Mouse (Mus musculus): ENCODE measurements around the gene Klk1. TPM values are rescaled to one million over a fixed set of nuclear protein-coding genes. Genes with fewer than 3 reads are reported as not detected.
"Not testable (repeated sequence)": the region's sequence is repeated elsewhere in the genome, so short reads cannot be mapped to it uniquely, and the experiment has no call there.

Klk1 gene
- polyA plus RNA-seq, 1 experiment from 2014 or later, result not detected

- not testable (repeated sequence) for H3K9ac ChIP-seq (ENCODE audit: low read length); H3K27me3 ChIP-seq (replicated peaks; ENCODE audit: control insufficient read depth, insufficient read depth, low read length); H3K36me3 ChIP-seq (ENCODE audit: control insufficient read depth, insufficient read depth, low read length); ATAC-seq; H3K4me3 ChIP-seq (ENCODE audit: low read depth, low read length); DNase-seq (ENCODE audit: low spot score); H3K4me1 ChIP-seq (ENCODE audit: control insufficient read depth, insufficient read depth, low read length); H3K9me3 ChIP-seq (replicated peaks; ENCODE audit: control insufficient read depth, low read length); H3K4me2 ChIP-seq (ENCODE audit: low read length); H3K27ac ChIP-seq (ENCODE audit: low read depth, low read length)
- WGBS, result 73% methylated on average over 8 of the region's 10 CpGs
Observed at GRCm38 (mm10) chr7:44221601-44222000, 3.6 kb upstream of the Klk1 start.

- H3K27ac ChIP-seq (ENCODE audit: low read depth, low read length); H3K36me3 ChIP-seq (ENCODE audit: control insufficient read depth, insufficient read depth, low read length); H3K27me3 ChIP-seq (replicated peaks; ENCODE audit: control insufficient read depth, insufficient read depth, low read length); H3K4me2 ChIP-seq (ENCODE audit: low read length); H3K9ac ChIP-seq (ENCODE audit: low read length); H3K4me3 ChIP-seq (ENCODE audit: low read depth, low read length); H3K4me1 ChIP-seq (ENCODE audit: control insufficient read depth, insufficient read depth, low read length); ATAC-seq; DNase-seq (ENCODE audit: low spot score); H3K9me3 ChIP-seq (replicated peaks; ENCODE audit: control insufficient read depth, low read length): not testable (repeated sequence)
- WGBS, result 86% methylated on average over 6 of the region's 6 CpGs
Observed at GRCm38 (mm10) chr7:44222335-44222734, 2.8 kb upstream of the Klk1 start.

DNA sequence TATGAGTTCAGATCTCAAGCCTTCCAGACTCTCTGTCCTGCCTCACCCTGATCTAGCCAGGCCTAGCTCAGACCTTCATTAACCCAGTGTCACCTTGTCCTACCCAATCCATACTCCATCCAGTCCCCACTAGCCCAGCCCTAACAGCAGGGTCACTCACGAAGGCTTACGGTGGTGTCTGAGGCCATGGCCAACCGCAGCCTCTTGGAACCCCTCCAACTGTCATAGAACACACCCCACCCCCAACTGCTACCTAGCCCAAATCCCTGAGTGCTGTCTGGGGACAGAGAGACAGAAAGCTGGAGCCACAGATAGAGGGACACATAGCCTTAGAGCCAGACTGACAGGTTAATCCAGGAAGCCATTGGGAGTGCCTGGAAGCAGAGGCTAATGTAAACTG, 10.7 kb downstream of the Klk1 start, which contains the start of gene Gm36864:
Gene Gm36864, plus strand, starts transcription at position 269 of the 400 bp plus-strand sequence.
- H3K36me3 ChIP-seq (ENCODE audit: control insufficient read depth, insufficient read depth, low read length), result no peaks in the 10 kb centered on the region
- no peaks in the 10 kb centered on the region for H3K27me3 ChIP-seq (replicated peaks; ENCODE audit: control insufficient read depth, insufficient read depth, low read length)
- no peak within 1 kb of the TSS for H3K27ac ChIP-seq (ENCODE audit: low read depth, low read length)
- DNase-seq (ENCODE audit: low spot score), result no peak
- no peak for ATAC-seq
- no peak within 1 kb of the TSS for H3K4me3 ChIP-seq (ENCODE audit: low read depth, low read length)
- H3K9me3 ChIP-seq (replicated peaks; ENCODE audit: control insufficient read depth, low read length), result no peaks in the 10 kb centered on the region
- no peak within 1 kb of the TSS for H3K9ac ChIP-seq (ENCODE audit: low read length)
- no peaks in the 10 kb centered on the region for H3K4me1 ChIP-seq (ENCODE audit: control insufficient read depth, insufficient read depth, low read length)
- 77% methylated on average over 3 of the region's 3 CpGs for WGBS
- no peak within 1 kb of the TSS for H3K4me2 ChIP-seq (ENCODE audit: low read length)

GRCm38 (mm10) chr7:44239913-44240312, 14.8 kb downstream of the Klk1 start:
- ATAC-seq (no peak), DNase-seq (ENCODE audit: low spot score) (no peak)
- no peak overlapping the region for H3K4me2 ChIP-seq (ENCODE audit: low read length)
- H3K27ac ChIP-seq (ENCODE audit: low read depth, low read length), result no peak overlapping the region
- 51% methylated on average over 2 of the region's 2 CpGs for WGBS
- no peak overlapping the region for H3K9ac ChIP-seq (ENCODE audit: low read length)
- no peak overlapping the region for H3K4me3 ChIP-seq (ENCODE audit: low read depth, low read length)
- H3K9me3 ChIP-seq (replicated peaks; ENCODE audit: control insufficient read depth, low read length), result no peaks in the 10 kb centered on the region
- no peaks in the 10 kb centered on the region for H3K4me1 ChIP-seq (ENCODE audit: control insufficient read depth, insufficient read depth, low read length)
- H3K36me3 ChIP-seq (ENCODE audit: control insufficient read depth, insufficient read depth, low read length), result no peaks in the 10 kb centered on the region
- no peaks in the 10 kb centered on the region for H3K27me3 ChIP-seq (replicated peaks; ENCODE audit: control insufficient read depth, insufficient read depth, low read length)

DNA sequence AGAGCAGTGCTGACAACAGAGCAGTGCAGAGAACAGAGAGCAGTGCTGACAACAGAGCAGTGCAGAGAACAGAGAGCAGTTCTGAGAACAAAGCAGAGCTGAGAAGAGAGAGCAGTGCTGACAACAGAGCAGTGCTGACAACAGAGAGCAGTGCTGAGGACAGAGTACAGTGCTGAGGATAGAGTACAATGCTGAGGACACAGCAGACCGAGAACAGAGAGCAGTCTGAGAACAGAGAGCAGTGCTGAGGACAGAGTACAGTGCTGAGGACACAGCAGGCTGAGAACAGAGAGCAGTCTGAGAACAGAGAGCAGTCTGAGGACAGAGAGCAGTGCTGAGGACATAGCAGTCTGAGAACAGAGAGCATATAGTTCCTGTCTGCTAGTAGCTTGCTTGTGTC, 15.6 kb downstream of the Klk1 start:
- Histone ChIP-seq H3K9me3 (replicated peaks; ENCODE audit: control insufficient read depth, low read length) (no peaks in the 10 kb centered on the region), H3K4me2 (ENCODE audit: low read length) (no peak overlapping the region), H3K9ac (ENCODE audit: low read length) (no peak overlapping the region), H3K36me3 (ENCODE audit: control insufficient read depth, insufficient read depth, low read length) (no peaks in the 10 kb centered on the region), H3K4me3 (ENCODE audit: low read depth, low read length) (no peak overlapping the region), H3K27ac (ENCODE audit: low read depth, low read length) (no peak overlapping the region), H3K4me1 (ENCODE audit: control insufficient read depth, insufficient read depth, low read length) (peaks cover 4% of the 10 kb centered on the region), H3K27me3 (replicated peaks; ENCODE audit: control insufficient read depth, insufficient read depth, low read length) (no peaks in the 10 kb centered on the region)
- ATAC-seq (no peak), DNase-seq (ENCODE audit: low spot score) (no peak)
- WGBS, result 58% methylated on average over 1 of the region's 1 CpGs

- H3K36me3 ChIP-seq (ENCODE audit: control insufficient read depth, insufficient read depth, low read length), result no peaks in the 10 kb centered on the region
- no peak overlapping the region for H3K4me2 ChIP-seq (ENCODE audit: low read length)
- no peak overlapping the region for H3K9ac ChIP-seq (ENCODE audit: low read length)
- no peak overlapping the region for H3K4me3 ChIP-seq (ENCODE audit: low read depth, low read length)
- no peaks in the 10 kb centered on the region for H3K27me3 ChIP-seq (replicated peaks; ENCODE audit: control insufficient read depth, insufficient read depth, low read length)
- DNase-seq (ENCODE audit: low spot score) (no peak), ATAC-seq (no peak)
- H3K27ac ChIP-seq (ENCODE audit: low read depth, low read length), result no peak overlapping the region
- peaks cover 4% of the 10 kb centered on the region for H3K4me1 ChIP-seq (ENCODE audit: control insufficient read depth, insufficient read depth, low read length)
- 69% methylated on average over 2 of the region's 2 CpGs for WGBS
- H3K9me3 ChIP-seq (replicated peaks; ENCODE audit: control insufficient read depth, low read length), result no peaks in the 10 kb centered on the region
Observed at GRCm38 (mm10) chr7:44241163-44241562, 16.0 kb downstream of the Klk1 start.

GRCm38 (mm10) chr7:44244080-44244479, 18.9 kb downstream of the Klk1 start:
- Histone ChIP-seq H3K4me2 (ENCODE audit: low read length) (no peak overlapping the region), H3K4me1 (ENCODE audit: control insufficient read depth, insufficient read depth, low read length) (peaks cover 10% of the 10 kb centered on the region), H3K27me3 (replicated peaks; ENCODE audit: control insufficient read depth, insufficient read depth, low read length) (no peaks in the 10 kb centered on the region), H3K4me3 (ENCODE audit: low read depth, low read length) (no peak overlapping the region), H3K9ac (ENCODE audit: low read length) (no peak overlapping the region), H3K9me3 (replicated peaks; ENCODE audit: control insufficient read depth, low read length) (no peaks in the 10 kb centered on the region), H3K27ac (ENCODE audit: low read depth, low read length) (no peak overlapping the region), H3K36me3 (ENCODE audit: control insufficient read depth, insufficient read depth, low read length) (peaks cover 14% of the 10 kb centered on the region)
- ATAC-seq (no peak), DNase-seq (ENCODE audit: low spot score) (no peak)
- 44% methylated on average over 1 of the region's 1 CpGs for WGBS

DNA sequence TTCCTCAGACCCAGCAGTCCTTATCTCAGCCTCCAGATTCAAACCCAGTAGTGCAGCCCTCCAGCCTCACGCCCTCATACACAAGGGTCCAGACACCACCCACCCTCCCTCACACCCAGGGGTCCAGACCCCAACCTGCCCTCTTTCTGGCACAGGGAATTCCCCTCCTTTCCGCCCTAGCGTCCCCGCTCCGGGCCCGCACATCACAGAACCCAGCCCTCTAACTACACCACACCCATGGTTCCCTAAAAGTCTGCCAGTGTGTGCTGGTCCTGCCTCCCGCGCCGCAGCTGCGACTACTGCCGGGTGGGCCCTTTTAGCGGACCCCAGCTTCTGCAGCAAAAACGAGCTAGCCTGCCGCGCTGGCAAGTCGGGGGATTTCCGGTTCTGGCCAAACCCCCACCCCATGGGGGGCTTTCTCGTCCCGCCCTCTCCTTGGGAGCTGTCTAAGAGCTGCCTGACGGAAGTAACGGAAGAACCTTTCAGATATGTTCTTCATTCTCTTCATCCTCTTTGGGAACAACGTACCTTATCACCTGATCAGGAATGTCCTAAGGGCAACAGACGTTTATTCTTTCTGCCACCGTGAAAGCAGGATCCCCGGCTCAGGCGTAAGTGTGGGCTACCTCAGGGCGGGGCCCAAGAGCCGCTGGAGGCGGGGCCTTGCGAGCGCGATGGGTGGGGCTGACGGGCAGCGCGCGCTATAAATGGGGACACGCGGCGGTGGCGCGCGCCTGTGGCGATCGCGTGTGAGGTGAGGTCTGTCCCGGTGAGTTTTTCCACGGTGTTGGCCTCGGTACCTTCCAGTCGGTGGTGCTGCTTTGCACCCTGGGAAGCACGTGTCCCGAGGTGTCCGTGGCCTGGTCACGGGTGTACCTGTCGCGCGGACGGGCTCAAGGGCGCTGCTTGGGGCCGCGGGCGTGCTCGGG, 21.2 kb downstream of the Klk1 start, which contains the start of the genes 1700028J19Rik and 2410002F23Rik:
Gene 1700028J19Rik, minus strand, starts transcription at position 641 of the 929 bp plus-strand sequence.
Gene 2410002F23Rik, plus strand, starts transcription at position 668 of the 929 bp plus-strand sequence.
- Histone ChIP-seq H3K4me1 (ENCODE audit: control insufficient read depth, insufficient read depth, low read length) (peaks cover 10% of the 10 kb centered on the region), H3K9ac (ENCODE audit: low read length) (peak within 1 kb of the TSS; percentile 96), H3K4me2 (ENCODE audit: low read length) (peak within 1 kb of the TSS; percentile 84), H3K36me3 (ENCODE audit: control insufficient read depth, insufficient read depth, low read length) (peaks cover 36% of the 10 kb centered on the region), H3K27me3 (replicated peaks; ENCODE audit: control insufficient read depth, insufficient read depth, low read length) (no peaks in the 10 kb centered on the region), H3K4me3 (ENCODE audit: low read depth, low read length) (peak within 1 kb of the TSS; percentile 85), H3K9me3 (replicated peaks; ENCODE audit: control insufficient read depth, low read length) (no peaks in the 10 kb centered on the region), H3K27ac (ENCODE audit: low read depth, low read length) (peak within 1 kb of the TSS; percentile 91)
- peak; percentile 90 for ATAC-seq
- under 1% methylated on average over 62 of the region's 62 CpGs for WGBS
- DNase-seq (ENCODE audit: low spot score), result peak; percentile 96

DNA sequence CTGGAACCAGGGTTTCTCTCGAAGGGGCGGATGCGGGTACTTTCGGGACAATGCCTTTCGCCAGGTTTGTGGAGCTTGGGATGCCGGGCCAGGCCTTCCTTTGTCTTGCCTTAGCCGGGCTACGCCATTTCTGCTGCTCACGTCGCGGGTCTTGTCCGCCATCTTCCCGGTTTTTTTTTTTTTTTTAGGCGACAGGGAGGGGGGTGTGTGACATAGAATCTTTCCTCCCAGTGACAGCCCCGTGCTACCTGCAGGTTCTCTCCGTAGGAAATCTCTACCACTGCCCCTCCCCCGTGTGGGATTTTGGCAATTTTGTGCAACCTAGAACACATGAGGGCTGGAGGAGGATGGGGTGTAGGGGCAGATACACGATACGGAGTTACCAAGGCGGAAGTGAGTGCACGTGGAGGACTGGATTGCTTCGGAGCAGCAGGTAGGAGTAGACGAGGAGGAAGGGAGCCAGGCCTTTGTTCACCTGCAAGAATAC, 21.9 kb downstream of the Klk1 start:
- Histone ChIP-seq H3K9me3 (replicated peaks; ENCODE audit: control insufficient read depth, low read length) (no peaks in the 10 kb centered on the region), H3K36me3 (ENCODE audit: control insufficient read depth, insufficient read depth, low read length) (peaks cover 41% of the 10 kb centered on the region), H3K4me1 (ENCODE audit: control insufficient read depth, insufficient read depth, low read length) (peaks cover 10% of the 10 kb centered on the region), H3K9ac (ENCODE audit: low read length) (peak overlapping the region; percentile 96), H3K4me2 (ENCODE audit: low read length) (peak overlapping the region; percentile 84), H3K27me3 (replicated peaks; ENCODE audit: control insufficient read depth, insufficient read depth, low read length) (no peaks in the 10 kb centered on the region), H3K27ac (ENCODE audit: low read depth, low read length) (peak overlapping the region; percentile 91), H3K4me3 (ENCODE audit: low read depth, low read length) (peak overlapping the region; percentile 85)
- under 1% methylated on average over 23 of the region's 23 CpGs for WGBS
- peak; percentile 77 for DNase-seq (ENCODE audit: low spot score)
- peak; percentile 50 for ATAC-seq

All from forebrain, embryonic 14.5 days (tissue).